Mouse (Mus musculus) lung, postnatal 0 days (tissue): Measurements from ENCODE around the gene Dnaja1. TPM values are rescaled to one million over a fixed set of nuclear protein-coding genes. Genes with fewer than 3 reads are reported as not detected.
A peak's percentile ranks its signal among the peaks of the same experiment; 100 is the strongest.

Experiments used
- ATAC-seq: fragments of 200-750 bp; cut with Nextera tagmentation; 2 replicates; pipeline ENCODE4 v1.8.0; 2017; ENCODE audit warnings: moderate library complexity
- DNase-seq: peaks from one replicate; pipeline ENCODE4 v3.0.0-alpha.2; 2016; ENCODE audit warnings: low spot score
- H3K27ac ChIP-seq: fragments of 300-500 bp; sonication (generic); 2 replicates; pipeline ENCODE4 v1.5.1; 2014; ENCODE audit warnings: antibody characterized with exemption, mild to moderate bottlenecking, low read length, mixed read lengths
- H3K27me3 ChIP-seq: fragments of 300-500 bp; sonication (generic); replicated peaks from 2 replicates; pipeline ENCODE4 v1.6.1; 2014; ENCODE audit warnings: low read length, mixed read lengths; ENCODE audit not compliant: insufficient read depth
- H3K36me3 ChIP-seq: fragments of 300-500 bp; sonication (generic); 2 replicates; pipeline ENCODE4 v1.6.1; 2014; ENCODE audit warnings: low read length, mixed read lengths; ENCODE audit not compliant: insufficient read depth
- H3K4me1 ChIP-seq: fragments of 300-500 bp; sonication (generic); 2 replicates; pipeline ENCODE4 v1.6.1; 2014; ENCODE audit warnings: antibody characterized with exemption, low read depth, low read length, mixed read lengths; ENCODE audit not compliant: insufficient read depth
- H3K4me2 ChIP-seq: fragments of 300-500 bp; sonication (generic); replicated peaks from 2 replicates; pipeline ENCODE4 v1.6.1; 2014; ENCODE audit warnings: low read depth, mild to moderate bottlenecking, low read length, moderate library complexity, mixed read lengths
- H3K4me3 ChIP-seq: fragments of 300-500 bp; sonication (generic); 2 replicates; pipeline ENCODE4 v1.5.1; 2014; ENCODE audit warnings: low read depth, low read length
- H3K9ac ChIP-seq: fragments of 300-500 bp; sonication (generic); replicated peaks from 2 replicates; pipeline ENCODE4 v1.6.1; 2014; ENCODE audit warnings: low read depth, mild to moderate bottlenecking
- H3K9me3 ChIP-seq: fragments of 300-500 bp; sonication (generic); 2 replicates; pipeline ENCODE4 v1.6.1; 2016; ENCODE audit warnings: low read length, mixed read lengths
- CTCF ChIP-seq: IDR thresholded peaks from 2 replicates; pipeline ENCODE4 v1.5.1; 2016; ENCODE audit warnings: antibody characterized with exemption, mild to moderate bottlenecking
- EP300 ChIP-seq: IDR thresholded peaks from 2 replicates; pipeline ENCODE4 v1.6.1; 2016; ENCODE audit warnings: antibody characterized with exemption, mild to moderate bottlenecking, control low read depth
- WGBS: fragments of 180-500 bp; shearing (Covaris S2); extraction: QIAGEN DNeasy Blood & Tissue Kit; methylation state at CpG from one replicate; pipeline ENCODE4 v1.1.7; 2014; 5-methylcytosine and 5-hydroxymethylcytosine counted together
- polyA plus RNA-seq: library from polyadenylated mRNA; unstranded; fragments of >200 nt; fragmentation: Nextera tagmentation; extraction: Ambion mirVana; gene quantifications from 2 replicates; pipeline ENCODE4 v1.2.1, GENCODE M21; 2015

The Dnaja1 gene
- polyA plus RNA-seq, 1 experiment from 2014 or later: 285 TPM

DNA sequence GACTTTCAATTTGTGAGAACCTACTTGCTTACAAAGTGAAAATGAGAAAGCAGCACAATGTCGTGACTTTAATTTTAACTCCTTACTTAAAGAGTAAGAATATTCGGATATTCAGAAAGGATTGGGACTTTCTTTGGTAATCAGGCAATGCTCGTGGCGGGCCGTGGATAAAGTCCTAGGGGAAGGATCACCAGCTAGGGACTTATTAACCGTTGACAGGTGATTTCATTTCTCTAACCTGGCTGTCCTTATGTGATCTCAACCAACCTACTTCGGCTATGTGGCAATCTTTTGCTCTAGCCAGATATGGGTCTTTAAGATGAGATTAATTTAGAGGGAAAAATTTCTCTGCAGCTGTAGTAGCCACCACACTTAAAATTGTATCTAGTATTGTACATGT is 3.2 kb downstream of the Dnaja1 start:
- Histone ChIP-seq H3K27me3 (no peaks in the 10 kb centered on the region), H3K4me3 (peak overlapping the region; percentile 96; the same call in 1 of the 2 replicates), H3K4me1 (peaks cover 22% of the 10 kb centered on the region; the same call in 1 of the 2 replicates), H3K9me3 (no peaks in the 10 kb centered on the region), H3K27ac (0 out of 2 replicates have a peak overlapping the region, but pooled peaks have one; percentile 11), H3K36me3 (peaks cover 20% of the 10 kb centered on the region; the same call in 1 of the 2 replicates), H3K4me2 (peak overlapping the region; percentile 54), H3K9ac (no peak overlapping the region)
- no peak for TF ChIP-seq CTCF
- TF ChIP-seq EP300: no peak
- no peak for ATAC-seq
- WGBS: 75% methylated on average over 7 of the region's 7 CpGs
- no peak for DNase-seq

DNA sequence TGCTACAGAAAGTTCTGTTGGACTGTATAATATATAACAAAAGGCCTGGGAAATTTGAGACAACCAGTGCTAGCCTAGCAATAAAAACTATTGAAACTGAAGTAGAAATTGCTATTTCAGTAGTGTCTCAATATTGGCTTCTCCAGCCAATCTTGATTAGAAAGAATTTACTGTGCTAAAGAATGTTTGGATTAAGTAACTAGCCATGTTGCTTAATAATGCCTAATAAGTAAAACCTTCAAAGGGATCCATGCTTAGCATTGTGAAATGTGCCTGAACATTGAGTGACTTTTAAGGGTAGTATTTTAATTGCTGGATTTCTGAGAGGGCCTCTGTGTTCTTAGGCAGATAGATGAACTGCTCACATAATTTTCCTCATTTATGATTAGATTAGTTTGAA is 3.6 kb downstream of the Dnaja1 start:
- no peak overlapping the region for H3K9ac ChIP-seq
- H3K4me3 ChIP-seq: no peak overlapping the region
- no peak for ATAC-seq
- peak; percentile 87 for TF ChIP-seq EP300
- no peak for TF ChIP-seq CTCF
- H3K9me3 ChIP-seq: no peaks in the 10 kb centered on the region
- peak; percentile 91 for DNase-seq
- peaks cover 22% of the 10 kb centered on the region; the same call in 1 of the 2 replicates for H3K4me1 ChIP-seq
- peak overlapping the region; percentile 54; the same call in 1 of the 2 replicates for H3K4me2 ChIP-seq
- H3K36me3 ChIP-seq: peaks cover 20% of the 10 kb centered on the region; the same call in 1 of the 2 replicates
- no peaks in the 10 kb centered on the region for H3K27me3 ChIP-seq
- no peak overlapping the region for H3K27ac ChIP-seq

DNA sequence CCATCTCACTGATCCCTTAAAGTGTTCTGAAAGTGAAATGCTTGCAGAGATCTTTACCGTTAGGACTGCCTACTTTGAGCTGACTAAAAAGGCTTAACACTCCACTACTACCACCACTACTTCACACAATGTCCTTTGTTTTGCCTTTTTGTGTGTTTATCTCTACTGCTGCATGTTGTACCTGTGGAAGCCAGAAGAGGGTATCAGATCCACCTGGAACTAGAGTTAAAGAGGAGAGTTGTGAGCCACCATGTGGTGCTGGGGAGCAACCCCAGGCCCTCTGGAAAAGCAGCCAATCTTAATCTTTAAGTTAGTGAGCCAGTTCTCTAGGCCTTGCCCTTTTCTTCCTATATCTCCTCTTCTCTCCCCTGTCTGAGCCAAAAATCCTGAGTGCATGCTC is 5.3 kb downstream of the Dnaja1 start:
- DNase-seq (peak; percentile 15), ATAC-seq (no peak)
- peaks cover 13% of the 10 kb centered on the region; the same call in 1 of the 2 replicates for H3K4me1 ChIP-seq
- no peak overlapping the region for H3K4me3 ChIP-seq
- no peaks in the 10 kb centered on the region for H3K27me3 ChIP-seq
- TF ChIP-seq CTCF: peak; percentile 44
- no peak for TF ChIP-seq EP300
- no peak overlapping the region for H3K27ac ChIP-seq
- H3K4me2 ChIP-seq: no peak overlapping the region
- no peaks in the 10 kb centered on the region for H3K9me3 ChIP-seq
- peaks cover 28% of the 10 kb centered on the region; the same call in 1 of the 2 replicates for H3K36me3 ChIP-seq
- H3K9ac ChIP-seq: no peak overlapping the region
- 50% methylated on average over 1 of the region's 1 CpGs for WGBS

DNA sequence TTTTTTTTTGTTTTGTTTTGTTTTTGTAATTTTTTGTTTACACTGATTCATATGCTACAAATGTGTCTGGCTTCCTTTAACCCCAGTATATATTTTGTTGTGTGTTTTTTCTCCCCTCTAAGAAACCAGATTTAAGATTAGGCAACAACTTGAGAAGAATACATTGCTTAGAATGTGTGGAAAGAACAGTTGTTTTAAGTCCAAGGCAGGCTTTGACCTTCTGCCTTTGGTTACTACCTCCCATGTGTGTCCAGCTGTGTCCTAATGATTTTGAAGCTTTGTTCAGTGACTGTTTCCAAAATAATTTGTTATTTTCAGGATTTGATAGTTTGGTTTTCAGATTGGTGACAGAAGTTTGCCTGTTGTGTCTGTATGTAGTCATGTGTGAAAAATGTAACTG is 9.3 kb downstream of the Dnaja1 start:
- DNase-seq (peak; percentile 56), ATAC-seq (peak; percentile 59)
- H3K27ac ChIP-seq: no peak overlapping the region
- TF ChIP-seq CTCF (no peak), EP300 (no peak)
- H3K4me3 ChIP-seq: no peak overlapping the region
- H3K4me2 ChIP-seq: no peak overlapping the region
- H3K9ac ChIP-seq: no peak overlapping the region
- no peaks in the 10 kb centered on the region for H3K27me3 ChIP-seq
- peaks cover 43% of the 10 kb centered on the region; the same call in 1 of the 2 replicates for H3K36me3 ChIP-seq
- H3K9me3 ChIP-seq: no peaks in the 10 kb centered on the region
- H3K4me1 ChIP-seq: peaks cover 7% of the 10 kb centered on the region; the same call in 1 of the 2 replicates

DNA sequence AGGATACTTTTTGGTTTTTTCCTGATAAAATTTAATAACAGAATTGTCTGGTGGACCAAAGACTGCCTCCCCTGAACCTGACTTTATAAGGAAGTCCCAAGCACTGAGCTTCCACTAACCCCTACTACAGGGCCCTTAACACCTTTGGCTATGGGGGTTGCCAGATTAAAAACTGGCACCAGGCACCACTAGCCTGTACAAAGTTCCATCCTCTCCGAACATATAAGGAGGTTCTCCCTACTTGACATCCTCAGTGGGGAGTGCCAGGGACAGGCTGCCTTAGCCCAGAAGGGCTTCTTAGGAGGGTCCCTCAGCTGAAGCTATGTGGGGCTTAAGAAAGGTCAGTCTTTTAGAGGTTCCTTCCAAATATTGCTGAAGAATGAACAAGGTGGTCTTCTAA is 13.4 kb downstream of the Dnaja1 start:
- TF ChIP-seq CTCF (no peak), EP300 (no peak)
- DNase-seq (no peak), ATAC-seq (peak; percentile 12; the same call in 1 of the 2 replicates)
- H3K36me3 ChIP-seq: peaks cover 42% of the 10 kb centered on the region; the same call in 1 of the 2 replicates
- no peak overlapping the region for H3K9ac ChIP-seq
- no peak overlapping the region for H3K27ac ChIP-seq
- WGBS: 57% methylated on average over 1 of the region's 1 CpGs
- H3K9me3 ChIP-seq: no peaks in the 10 kb centered on the region
- H3K4me2 ChIP-seq: no peak overlapping the region
- H3K27me3 ChIP-seq: no peaks in the 10 kb centered on the region
- no peaks in the 10 kb centered on the region for H3K4me1 ChIP-seq
- H3K4me3 ChIP-seq: no peak overlapping the region

DNA sequence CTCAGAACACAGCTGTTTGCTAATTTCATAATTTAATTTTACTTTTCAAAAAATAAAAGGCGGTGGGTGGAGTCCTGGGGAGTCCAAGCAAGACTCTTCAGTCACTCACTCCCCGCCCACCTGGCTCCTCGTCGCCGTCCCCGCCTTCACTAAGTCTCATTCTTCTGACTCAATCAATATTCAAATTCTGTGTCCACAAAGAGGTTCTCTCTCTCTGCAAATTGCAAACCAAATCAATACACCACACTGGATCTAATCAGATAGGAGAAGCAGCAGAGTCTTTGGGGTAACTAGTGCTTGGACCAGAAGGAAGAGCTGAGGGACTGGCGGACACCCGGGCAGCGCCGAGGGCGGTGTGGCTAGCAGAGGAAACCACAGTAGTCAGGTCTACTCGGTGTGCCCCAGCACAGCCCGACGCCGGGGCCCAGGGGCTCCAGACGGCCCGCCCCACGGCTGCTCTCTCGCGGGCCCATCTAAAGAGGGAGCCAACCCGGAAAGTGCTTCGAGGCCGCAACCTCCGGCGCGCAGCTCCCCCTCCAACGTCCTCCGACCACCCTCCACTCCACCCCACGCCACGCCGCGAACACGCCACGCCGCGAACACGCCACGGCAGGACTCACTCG is 35.3 kb downstream of the Dnaja1 start:
- DNase-seq (peak; percentile 47), ATAC-seq (peak; percentile 71)
- peak overlapping the region; percentile 81 for H3K4me2 ChIP-seq
- H3K27ac ChIP-seq: peak overlapping the region; percentile 77
- H3K4me3 ChIP-seq: peak overlapping the region; percentile 86
- peaks cover 17% of the 10 kb centered on the region; the same call in 1 of the 2 replicates for H3K36me3 ChIP-seq
- no peaks in the 10 kb centered on the region for H3K27me3 ChIP-seq
- TF ChIP-seq EP300 (no peak), CTCF (no peak)
- WGBS: under 1% methylated on average over 31 of the region's 39 CpGs
- peak overlapping the region; percentile 86 for H3K9ac ChIP-seq
- H3K4me1 ChIP-seq: no peaks in the 10 kb centered on the region
- no peaks in the 10 kb centered on the region for H3K9me3 ChIP-seq
